Comparison of ENCODE assay signal across 11 mouse cellular contexts in the genomic region with DNA sequence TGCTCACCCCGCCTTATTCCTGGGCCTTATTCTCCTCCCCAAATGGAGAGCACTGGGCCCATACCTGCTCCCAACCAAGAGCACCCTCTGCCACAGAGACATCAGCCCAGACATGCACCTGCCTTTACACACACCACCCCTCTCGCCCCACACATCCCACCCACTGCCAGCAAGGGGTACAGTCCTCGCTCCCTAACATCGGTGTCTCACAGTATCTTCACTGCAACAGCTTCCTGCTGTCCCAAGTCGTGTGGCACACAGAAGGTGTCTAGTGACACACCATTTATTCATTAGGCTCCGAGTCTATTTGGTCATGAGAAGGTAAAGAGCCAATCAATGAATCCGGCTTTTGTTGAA. TPM values are rescaled to one million over a fixed set of nuclear protein-coding genes. Genes with fewer than 3 reads are reported as not detected.
DNase-seq lines count a peak whose midpoint lies in the region; ATAC-seq and TF ChIP-seq lines count a peak whose summit lies in the region.
"Had no signal": no experiment of that assay in that cellular context is flagged by ENCODE, and none has a peak within 500 bp of the region (broad histone marks: within the 10 kb centered on the region; RNA-seq: fewer than 3 reads in every experiment).

No protein-coding gene starts in this region.

- H3K4me2 ChIP-seq in kidney, embryonic 14.5 days (replicated peaks; ENCODE audit: low read depth, low read length), result no peak overlapping the region
- no peak overlapping the region for H3K4me2 ChIP-seq in midbrain, embryonic 11.5 days
- H3K4me2 ChIP-seq: forebrain, embryonic 13.5 days; limb, embryonic 12.5 days had no signal

- 0 out of 2 replicates have a peak overlapping the region, but pooled peaks have one; percentile 70 for H3K27ac ChIP-seq in kidney, embryonic 14.5 days (ENCODE audit: low read depth, low read length)
- H3K27ac ChIP-seq in brown adipose tissue, adult 24 weeks (replicated peaks; ENCODE audit: low read depth, low read length), result peak overlapping the region; percentile 15; the same call in 1 of the 2 replicates
- no peak overlapping the region for H3K27ac ChIP-seq in midbrain, embryonic 11.5 days (ENCODE audit: low read depth, low read length)
- H3K27ac ChIP-seq: forebrain, embryonic 13.5 days; limb, embryonic 12.5 days had no signal

- H3K4me1 ChIP-seq in kidney, embryonic 14.5 days (ENCODE audit: control insufficient read depth, insufficient read depth, low read length), result peaks cover 35% of the 10 kb centered on the region
- H3K4me1 ChIP-seq in brown adipose tissue, adult 24 weeks (ENCODE audit: control insufficient read depth, insufficient read depth, insufficient read length, low read length), result peaks cover 2% of the 10 kb centered on the region; the same call in 1 of the 2 replicates
- 0 out of 2 replicates have a peak, but pooled peaks cover 2% of the 10 kb centered on the region for H3K4me1 ChIP-seq in midbrain, embryonic 11.5 days (ENCODE audit: control insufficient read depth, insufficient read depth, low read length)

- H3K4me3 ChIP-seq in kidney, embryonic 14.5 days (ENCODE audit: low read length), result no peak overlapping the region
- no peak overlapping the region for H3K4me3 ChIP-seq in brown adipose tissue, adult 24 weeks (ENCODE audit: insufficient read depth, low read depth, low read length)
- no peak overlapping the region for H3K4me3 ChIP-seq in midbrain, embryonic 11.5 days (ENCODE audit: low read depth, low read length)
- H3K4me3 ChIP-seq: forebrain, embryonic 13.5 days; limb, embryonic 12.5 days had no signal

- TF ChIP-seq CTCF in Patski (IDR thresholded peaks at IDR 0.05), result no peak

- no peak overlapping the region for H3K9ac ChIP-seq in kidney, embryonic 14.5 days (ENCODE audit: low read depth, low read length)
- H3K9ac ChIP-seq in midbrain, embryonic 11.5 days (ENCODE audit: low read length), result no peak overlapping the region
- H3K9ac ChIP-seq: forebrain, embryonic 13.5 days had no signal

- H3K36me3 ChIP-seq in kidney, embryonic 14.5 days (ENCODE audit: control insufficient read depth, insufficient read depth, low read length), result no peaks in the 10 kb centered on the region
- H3K36me3 ChIP-seq in midbrain, embryonic 11.5 days (ENCODE audit: control insufficient read depth, insufficient read depth, low read length), result no peaks in the 10 kb centered on the region
- H3K36me3 ChIP-seq: limb, embryonic 12.5 days had no signal

- H3K9me3 ChIP-seq in kidney, embryonic 14.5 days (ENCODE audit: control insufficient read depth, low read length), result no peaks in the 10 kb centered on the region
- H3K9me3 ChIP-seq in midbrain, embryonic 11.5 days (ENCODE audit: control insufficient read depth, low read length), result no peaks in the 10 kb centered on the region
- H3K9me3 ChIP-seq: limb, embryonic 12.5 days had no signal

- no peak for DNase-seq in kidney, postnatal 36 days
- DNase-seq in Patski (ENCODE audit: low read depth, low spot score), result no peak
- peak; percentile 83 for DNase-seq in midbrain, embryonic 11.5 days (ENCODE audit: low spot score, missing footprints)
- no peak for DNase-seq in right cerebral cortex, adult 2 months (ENCODE audit: low spot score in 2 of 2)
- no peak for DNase-seq in frontal cortex, postnatal 25 days (ENCODE audit: low spot score in 2 of 2)
- DNase-seq: cerebellum, adult 11-12 months; thymus, adult 2 months had no signal

- ATAC-seq in kidney, embryonic 14.5 days (ENCODE audit: low FRiP score, low TSS enrichment), result no peak; the same call in 1 of the 2 replicates
- peak; percentile 8 for ATAC-seq in Patski
- ATAC-seq in midbrain, embryonic 11.5 days (ENCODE audit: low FRiP score), result no peak; the same call in 1 of the 2 replicates
- ATAC-seq: forebrain, embryonic 13.5 days had no signal

- in situ Hi-C loops in Patski (cut with MboI; ENCODE audit: low pct_unique_long_range_greater_than_20kb), result loop anchor here (10.0 kb wide), 1 partner anchor 105 kb away; no protein-coding TSS in a partner anchor

- H3K27me3 ChIP-seq in kidney, embryonic 14.5 days (ENCODE audit: control insufficient read depth, insufficient read depth, low read length), result no peaks in the 10 kb centered on the region
- no peaks in the 10 kb centered on the region for H3K27me3 ChIP-seq in Patski
- no peaks in the 10 kb centered on the region for H3K27me3 ChIP-seq in midbrain, embryonic 11.5 days (ENCODE audit: control insufficient read depth, insufficient read depth, low read length)

- CTCF ChIA-PET in Patski (lab: Charles Lee), result interaction anchor here (0.6 to 1.3 kb wide), 5 partner anchors 19 to 61 kb away, joined by 3 read pairs; no protein-coding TSS in a partner anchor

- POLR2A ChIA-PET in Patski (lab: Charles Lee), result interaction anchor here (0.6 kb wide), 1 partner anchor 111 kb away, joined by 3 read pairs; no protein-coding TSS in a partner anchor

- 70% methylated on average over 7 of the region's 7 CpGs for WGBS in kidney, embryonic 14.5 days
- 77% methylated on average over 7 of the region's 7 CpGs for whole genome bisulfite sequencing in midbrain, embryonic 11.5 days

RNA-seq across cellular contexts. Expression of a gene that starts 34.6 kb away (rescaled TPM):
- polyA plus RNA-seq in kidney, embryonic 14.5 days (2014; fragmentation: Nextera tagmentation; extraction: Ambion mirVana), result 3.3 and 5.3 TPM in 2 replicates
- polyA plus RNA-seq in Patski (2021), result 43.8 TPM
- 6.6 and 8.2 TPM in 2 replicates for polyA plus RNA-seq in brown adipose tissue, adult 24 weeks (2012; ENCODE audit: insufficient read depth, insufficient read length, missing spikeins)
- polyA plus RNA-seq in midbrain, embryonic 11.5 days (2014; fragmentation: Nextera tagmentation; extraction: Ambion mirVana), result 1.9 and 2.5 TPM in 2 replicates
